Mouse (Mus musculus) megakaryocyte, embryonic 14.5 days (primary cell): ENCODE results near the gene Ccdc85b. TPM values are rescaled to one million over a fixed set of nuclear protein-coding genes. Genes with fewer than 3 reads are reported as not detected.
"Not testable (repeated sequence)": the region's sequence is repeated elsewhere in the genome, so short reads cannot be mapped to it uniquely, and the experiment has no call there.

Experiments used
- H3K27me3 ChIP-seq: replicated peaks from 2 replicates; pipeline ENCODE3; 2012; ENCODE audit warnings: inconsistent platforms
- H3K36me3 ChIP-seq: replicated peaks from 2 replicates; pipeline ENCODE3; 2012; ENCODE audit warnings: low read length, inconsistent platforms, mixed read lengths
- H3K4me1 ChIP-seq: 2 replicates; pipeline ENCODE4 v1.6.1; 2012; ENCODE audit warnings: inconsistent platforms
- H3K4me3 ChIP-seq: replicated peaks from 2 replicates; pipeline ENCODE3; 2012; ENCODE audit warnings: moderate library complexity, mild to moderate bottlenecking, inconsistent platforms
- H3K9me3 ChIP-seq: 2 replicates; pipeline ENCODE4 v1.6.1; 2012; ENCODE audit warnings: inconsistent platforms
- FLI1 ChIP-seq: IDR thresholded peaks from 2 replicates; pipeline ENCODE4 v1.6.1; 2012; ENCODE audit warnings: low read length, inconsistent platforms, mixed read lengths
- GATA1 ChIP-seq: IDR thresholded peaks from 3 replicates; pipeline ENCODE4 v1.6.1; 2012; ENCODE audit warnings: mixed read lengths, low read length, inconsistent platforms, borderline replicate concordance
- polyA plus RNA-seq: library from polyadenylated mRNA; stranded (reverse); fragments of >175 nt; gene quantifications from 2 replicates; pipeline ENCODE4 v1.2.3, GENCODE M21; 2012; ENCODE audit warnings: low replicate concordance; ENCODE audit not compliant: insufficient read depth

Gene Ccdc85b
- 4.9 and 12.3 TPM in 2 replicates for polyA plus RNA-seq

DNA sequence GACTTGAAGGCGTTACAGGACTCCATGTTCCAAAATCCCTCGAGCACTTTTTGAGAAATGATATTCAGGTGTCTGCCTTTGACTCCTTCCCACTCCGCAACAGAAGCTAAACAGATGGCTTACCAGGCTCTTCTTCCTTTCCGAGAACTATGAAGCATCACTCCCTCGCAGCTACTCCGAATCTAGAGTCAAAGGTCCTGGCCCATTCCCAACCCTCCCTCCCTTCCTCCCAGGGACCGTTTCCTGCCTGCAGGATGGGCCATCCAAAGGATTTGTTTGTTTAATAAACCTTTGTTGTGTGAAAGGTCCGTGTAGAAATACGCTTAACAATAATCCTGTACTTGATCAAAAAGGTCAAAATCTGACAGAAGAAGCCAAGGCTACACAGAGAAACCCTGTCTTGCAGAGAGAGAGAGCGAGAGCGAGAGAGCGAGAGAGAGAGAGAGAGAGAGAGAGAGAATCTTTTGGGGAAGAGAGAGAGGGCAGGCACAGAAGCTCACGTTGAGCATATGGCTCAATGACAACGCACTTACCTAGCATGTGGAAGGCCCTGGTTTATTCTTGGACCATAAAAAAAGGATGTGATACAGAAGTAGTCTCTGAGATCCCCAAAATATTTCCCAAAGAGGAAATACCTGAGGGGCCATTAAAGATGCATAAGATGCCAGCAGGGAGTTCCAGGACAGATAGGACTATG, at the start of gene Ccdc85b:
Ccdc85b (minus strand) TSS at position 149 of the 697 bp plus-strand sequence.
- Histone ChIP-seq H3K27me3 (no peaks in the 10 kb centered on the region), H3K4me1 (peaks cover 57% of the 10 kb centered on the region), H3K4me3 (peak within 1 kb of the TSS; percentile 97), H3K9me3 (no peaks in the 10 kb centered on the region), H3K36me3 (peaks cover 35% of the 10 kb centered on the region)
- TF ChIP-seq FLI1 (no peak), GATA1 (no peak)

DNA sequence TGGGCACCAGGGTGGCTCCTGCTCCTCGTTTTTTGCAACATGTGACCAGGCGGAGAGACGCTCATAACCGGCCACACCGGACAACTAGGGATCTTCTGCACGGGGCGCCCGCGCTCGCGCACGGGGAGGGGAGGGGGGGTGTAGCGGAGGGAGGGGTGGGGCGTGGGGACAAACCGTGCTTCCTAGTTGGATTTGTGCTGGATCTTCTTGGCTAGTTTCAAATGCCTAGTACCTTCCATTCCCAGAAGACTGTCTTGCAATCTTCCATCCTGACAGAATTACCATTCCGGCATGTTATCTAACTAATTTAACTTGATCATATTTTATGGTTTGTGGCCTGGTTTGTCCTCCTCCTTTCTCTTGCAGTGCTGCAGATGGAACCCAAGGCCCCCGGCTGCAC, 46.0 kb upstream of the Ccdc85b start, which contains the start of gene 1700020D05Rik:
1700020D05Rik (minus strand) TSS at position 101 of the 400 bp plus-strand sequence.
- peaks cover 45% of the 10 kb centered on the region for H3K36me3 ChIP-seq
- no peak for TF ChIP-seq FLI1
- no peak for TF ChIP-seq GATA1
- no peaks in the 10 kb centered on the region for H3K9me3 ChIP-seq
- H3K4me3 ChIP-seq, result no peak within 1 kb of the TSS
- H3K27me3 ChIP-seq, result no peaks in the 10 kb centered on the region
- peaks cover 15% of the 10 kb centered on the region; the same call in 1 of the 2 replicates for H3K4me1 ChIP-seq

DNA sequence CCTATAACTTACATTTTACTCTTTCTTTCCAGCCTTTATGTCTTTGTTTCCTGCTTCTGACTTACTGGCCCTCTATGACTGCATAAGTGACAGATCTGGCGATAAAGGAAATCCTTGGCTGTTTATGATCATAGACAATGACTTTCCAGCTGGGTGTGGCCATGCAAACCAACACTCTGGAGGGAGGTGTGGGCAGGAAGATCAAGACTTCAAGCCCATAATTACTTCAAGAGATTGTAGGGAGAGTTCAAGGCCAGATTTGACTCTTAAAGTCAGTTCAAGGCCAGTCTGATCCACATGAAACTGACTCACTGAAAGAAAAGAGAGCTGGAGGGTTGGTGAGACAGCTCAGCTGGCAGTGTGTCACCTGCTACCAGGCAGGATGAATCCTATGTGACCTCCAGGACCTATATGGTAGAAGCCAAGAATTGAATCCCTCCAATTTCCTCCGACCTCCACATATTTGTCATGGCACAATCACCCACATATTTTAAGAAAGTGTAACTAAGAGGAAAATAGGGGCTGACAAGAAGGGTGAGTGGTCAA, 42.7 kb upstream of the Ccdc85b start:
- Histone ChIP-seq H3K4me1 (peaks cover 25% of the 10 kb centered on the region), H3K27me3 (no peaks in the 10 kb centered on the region), H3K4me3 (no peak overlapping the region), H3K9me3 (no peaks in the 10 kb centered on the region), H3K36me3 (peaks cover 77% of the 10 kb centered on the region)
- TF ChIP-seq GATA1 (no peak), FLI1 (no peak)

DNA sequence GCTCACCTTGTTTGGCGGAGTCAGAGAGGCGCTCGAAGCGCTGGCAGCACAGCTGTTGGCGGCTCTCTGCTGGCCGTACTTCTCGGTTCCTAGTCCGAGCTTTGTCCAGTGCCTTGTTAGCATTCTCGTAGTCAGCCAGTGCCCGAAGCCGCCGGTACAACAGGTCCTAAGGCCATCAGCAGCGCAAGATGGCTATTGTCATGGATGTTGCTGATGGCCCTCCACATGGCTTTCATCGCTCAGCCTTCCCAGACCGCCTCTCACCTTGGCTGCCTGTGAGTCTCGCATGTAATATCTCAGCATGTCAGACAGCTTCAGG, 38.3 kb upstream of the Ccdc85b start:
- TF ChIP-seq GATA1 (no peak), FLI1 (no peak)
- H3K27me3 ChIP-seq, result no peaks in the 10 kb centered on the region
- H3K4me3 ChIP-seq, result no peak overlapping the region
- H3K36me3 ChIP-seq, result peaks cover 83% of the 10 kb centered on the region
- H3K4me1 ChIP-seq, result peaks cover 52% of the 10 kb centered on the region
- no peaks in the 10 kb centered on the region for H3K9me3 ChIP-seq

DNA sequence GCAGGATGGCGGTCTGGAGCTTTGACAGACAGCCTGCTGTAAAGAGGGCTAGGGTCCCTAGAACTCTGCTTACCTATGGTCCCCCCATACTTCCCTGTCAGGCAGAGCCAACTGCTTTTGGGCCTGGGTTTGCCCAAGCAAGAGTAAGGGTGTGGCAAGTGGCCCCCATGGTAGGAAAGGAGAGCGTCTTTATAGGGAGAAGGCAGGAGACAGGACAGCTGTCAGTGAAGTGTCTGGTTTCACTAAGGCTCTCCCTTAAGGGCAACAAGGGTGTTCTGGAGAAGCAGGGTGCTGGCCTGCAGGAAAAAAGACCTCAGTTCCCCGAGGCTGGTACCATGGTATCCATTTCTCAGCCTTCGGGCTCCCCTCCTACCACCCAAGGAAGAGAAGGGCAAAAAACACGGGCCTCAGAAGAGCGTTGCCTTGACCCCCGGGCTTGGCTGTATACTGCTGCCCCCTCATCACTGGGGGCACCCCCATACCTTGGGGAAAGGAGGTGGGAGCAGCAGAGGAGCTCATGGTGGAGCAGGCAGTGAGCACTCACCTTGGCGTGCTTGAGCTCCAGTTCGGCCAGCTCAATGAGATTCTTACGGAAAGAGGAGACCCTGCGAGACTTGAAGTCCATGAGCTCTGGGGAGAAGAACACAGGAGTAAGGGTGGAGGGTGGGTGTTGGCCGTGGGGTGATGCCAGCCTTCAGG, 37.8 kb upstream of the Ccdc85b start:
- Histone ChIP-seq H3K27me3 (no peaks in the 10 kb centered on the region), H3K4me1 (peaks cover 49% of the 10 kb centered on the region), H3K4me3 (no peak overlapping the region), H3K36me3 (peaks cover 79% of the 10 kb centered on the region), H3K9me3 (no peaks in the 10 kb centered on the region)
- TF ChIP-seq GATA1, result no peak
- TF ChIP-seq FLI1, result no peak

DNA sequence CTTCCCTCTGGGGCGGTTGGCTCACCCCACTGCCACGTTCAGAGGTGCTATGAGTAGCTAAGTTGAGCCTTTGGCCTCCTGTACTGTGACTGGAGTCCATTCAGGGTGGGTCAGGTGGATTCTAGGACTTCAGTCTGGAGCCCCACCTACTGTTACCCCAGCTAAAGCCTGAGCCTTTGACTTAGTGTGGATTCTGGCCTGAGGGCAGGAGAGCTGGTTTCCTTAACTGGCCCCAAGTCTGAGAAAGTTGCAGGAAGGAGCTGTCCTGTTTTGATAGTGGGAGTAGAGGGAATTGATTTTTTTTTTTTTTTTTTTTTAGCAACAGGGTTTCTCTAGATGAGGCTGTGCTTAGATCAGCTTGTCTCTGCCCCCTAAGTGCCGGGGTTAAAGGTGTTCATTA, 36.6 kb upstream of the Ccdc85b start:
- peaks cover 46% of the 10 kb centered on the region for H3K4me1 ChIP-seq
- no peak overlapping the region for H3K4me3 ChIP-seq
- H3K36me3 ChIP-seq, result peaks cover 71% of the 10 kb centered on the region
- H3K9me3 ChIP-seq, result no peaks in the 10 kb centered on the region
- no peaks in the 10 kb centered on the region for H3K27me3 ChIP-seq
- no peak for TF ChIP-seq FLI1
- TF ChIP-seq GATA1, result no peak

DNA sequence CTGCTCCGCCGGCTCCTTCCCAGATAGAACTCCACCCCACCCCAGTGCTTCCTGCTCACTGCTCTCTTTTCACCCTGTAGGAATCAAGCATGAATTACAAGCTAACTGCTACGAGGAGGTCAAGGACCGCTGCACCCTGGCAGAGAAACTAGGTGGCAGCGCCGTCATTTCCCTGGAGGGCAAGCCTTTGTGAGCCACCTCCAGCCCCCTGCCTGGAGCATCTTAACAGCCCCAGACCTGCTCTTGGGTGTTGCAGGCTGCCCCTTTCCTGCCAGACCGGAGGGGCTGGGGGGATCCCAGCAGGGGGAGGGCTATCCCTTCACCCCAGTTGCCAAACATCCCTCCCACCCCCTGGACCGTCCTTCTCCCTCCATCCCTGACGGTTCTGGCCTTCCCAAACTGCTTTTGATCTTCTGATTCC, 35.6 kb upstream of the Ccdc85b start:
- not testable (repeated sequence) for H3K27me3 ChIP-seq, H3K9me3 ChIP-seq, H3K4me3 ChIP-seq
- H3K36me3 ChIP-seq, result peaks cover 63% of the 10 kb centered on the region
- peaks cover 56% of the 10 kb centered on the region for H3K4me1 ChIP-seq

DNA sequence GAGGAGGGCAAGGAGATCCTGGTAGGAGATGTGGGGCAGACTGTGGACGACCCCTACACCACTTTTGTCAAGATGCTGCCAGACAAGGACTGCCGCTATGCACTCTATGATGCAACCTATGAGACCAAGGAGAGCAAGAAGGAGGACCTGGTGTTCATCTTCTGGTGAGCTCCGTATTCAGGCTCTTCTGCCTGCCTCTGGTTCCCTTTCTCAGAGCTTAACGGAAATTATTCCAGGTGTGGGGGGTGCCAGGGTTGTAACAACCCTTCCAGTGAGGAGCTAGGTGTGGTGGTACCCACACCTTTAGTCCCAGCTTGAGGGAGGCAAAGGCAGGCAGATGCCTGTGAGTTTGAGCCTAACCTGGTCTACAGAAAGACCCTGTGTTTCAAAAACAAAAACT, 34.9 kb upstream of the Ccdc85b start:
- H3K4me3 ChIP-seq, result no peak overlapping the region

DNA sequence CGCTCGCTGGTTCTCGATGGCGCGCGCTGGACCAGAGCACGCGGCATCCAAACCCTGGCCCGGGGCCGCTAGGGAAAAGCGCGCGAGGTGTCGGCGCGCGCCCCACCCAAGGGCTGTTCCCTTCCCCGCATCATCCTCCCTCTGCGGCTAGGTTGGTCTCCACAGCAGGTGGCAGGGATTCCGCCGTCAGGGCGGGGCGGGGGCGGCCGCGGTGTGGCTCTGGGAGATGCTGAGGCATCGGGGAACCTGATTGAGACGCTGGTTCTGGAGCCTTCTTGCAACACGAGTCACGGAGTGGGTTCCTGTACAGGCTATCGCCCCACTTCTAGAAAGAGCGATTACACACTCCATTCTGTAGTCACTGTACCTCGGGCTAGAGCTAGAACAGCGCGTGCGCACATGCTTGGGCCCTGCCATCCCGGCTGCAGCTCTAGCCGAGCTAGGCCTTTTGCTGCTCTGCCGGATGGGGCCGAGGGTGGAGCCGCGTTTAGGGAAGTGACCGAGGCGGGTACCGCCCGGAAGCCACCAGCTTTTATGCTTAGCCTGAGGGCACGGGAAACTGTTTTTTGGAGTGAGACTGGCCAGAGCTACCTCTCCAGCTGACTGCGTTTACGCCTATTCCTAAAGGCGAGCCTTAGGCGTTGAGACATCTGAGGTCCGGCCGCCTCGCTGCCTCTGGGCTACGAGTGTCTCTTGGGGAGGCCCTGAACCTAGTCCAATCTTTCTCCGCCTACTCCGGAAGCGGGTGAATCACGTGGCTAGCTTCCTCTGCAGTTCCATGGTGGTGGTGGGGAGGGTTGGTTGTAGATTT, 33.4 kb upstream of the Ccdc85b start:
- no peaks in the 10 kb centered on the region for H3K27me3 ChIP-seq
- H3K36me3 ChIP-seq, result peaks cover 51% of the 10 kb centered on the region
- no peak; the same call in 1 of the 2 replicates for TF ChIP-seq FLI1
- no peak for TF ChIP-seq GATA1
- H3K4me1 ChIP-seq, result peaks cover 62% of the 10 kb centered on the region
- no peaks in the 10 kb centered on the region for H3K9me3 ChIP-seq
- H3K4me3 ChIP-seq, result peak overlapping the region; percentile 97

More for the DNA sequence above, 34.9 kb upstream of the Ccdc85b start:
- Histone ChIP-seq H3K4me1 (peaks cover 57% of the 10 kb centered on the region), H3K9me3 (no peaks in the 10 kb centered on the region), H3K36me3 (peaks cover 57% of the 10 kb centered on the region), H3K27me3 (no peaks in the 10 kb centered on the region)
- TF ChIP-seq GATA1, result no peak
- TF ChIP-seq FLI1, result no peak

DNA sequence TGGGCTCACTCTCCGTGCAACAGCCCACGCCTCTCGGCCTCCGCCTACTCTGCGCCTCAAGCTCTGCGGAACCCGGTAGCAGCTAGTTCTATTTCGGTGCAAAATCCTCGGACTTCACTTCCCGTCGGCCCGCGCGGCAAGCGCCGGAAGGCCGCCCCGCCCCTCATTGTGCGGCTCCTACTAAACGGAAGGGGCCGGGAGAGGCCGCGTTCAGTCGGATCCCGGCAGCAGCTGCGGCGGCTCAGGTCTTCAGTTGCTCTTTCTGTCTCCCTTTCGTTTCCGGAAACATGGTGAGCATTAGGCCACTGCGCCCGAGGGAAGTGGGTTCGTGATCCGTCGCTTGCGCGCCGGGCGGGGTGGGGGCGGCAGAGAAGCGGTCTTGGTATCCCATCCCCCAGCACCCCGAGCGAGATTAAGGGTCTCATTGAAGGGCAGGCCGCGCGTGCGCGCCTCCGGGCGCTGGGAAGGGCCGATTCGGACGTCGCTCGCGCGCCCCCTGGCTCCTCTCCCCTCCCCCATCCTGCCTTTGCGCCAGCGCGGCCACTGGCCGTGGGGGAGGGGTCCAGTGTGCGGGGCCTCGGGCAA, 32.7 kb upstream of the Ccdc85b start, which contains the start of gene Cfl1:
Cfl1 (plus strand) TSS at position 143 of the 585 bp plus-strand sequence.
- H3K27me3 ChIP-seq, result no peaks in the 10 kb centered on the region
- peaks cover 65% of the 10 kb centered on the region for H3K4me1 ChIP-seq
- peak within 1 kb of the TSS; percentile 97 for H3K4me3 ChIP-seq
- H3K36me3 ChIP-seq, result peaks cover 51% of the 10 kb centered on the region
- H3K9me3 ChIP-seq, result no peaks in the 10 kb centered on the region
- TF ChIP-seq FLI1, result peak; percentile 68; the same call in 1 of the 2 replicates
- no peak for TF ChIP-seq GATA1

DNA sequence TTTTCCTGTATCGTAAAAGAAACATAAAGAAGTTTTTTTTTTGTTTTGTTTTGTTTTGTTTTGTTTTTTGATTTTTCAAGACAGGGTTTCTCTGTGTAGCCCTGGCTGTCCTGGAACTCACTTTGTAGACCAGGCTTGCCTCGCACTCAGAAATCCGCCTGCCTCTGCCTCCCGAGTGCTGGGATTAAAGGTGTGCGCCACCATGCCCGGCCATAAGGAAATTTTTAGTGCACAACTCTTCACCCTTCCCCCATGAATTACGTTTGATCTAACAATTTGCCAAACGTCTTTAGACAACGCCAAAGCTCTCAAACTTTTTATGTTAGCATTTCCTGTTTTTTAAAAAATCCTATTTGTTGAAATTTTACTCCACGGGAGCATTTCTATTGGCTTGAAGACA, 32.0 kb upstream of the Ccdc85b start:
- H3K36me3 ChIP-seq, result peaks cover 52% of the 10 kb centered on the region
- peaks cover 71% of the 10 kb centered on the region for H3K4me1 ChIP-seq
- peak overlapping the region; percentile 97 for H3K4me3 ChIP-seq
- not testable (repeated sequence) for H3K9me3 ChIP-seq, H3K27me3 ChIP-seq
